Mouse (Mus musculus): ENCODE measurements at regions not wholly inside any gene's neighbourhood (a gene's known extent, or its start where the extent isn't known, plus 50 kb on each side); places are given as distances from the start of the nearest gene placed in this dataset.

GRCm38 (mm10) chr3:70198890-70199289 lies 191.5 kb downstream of the Otol1 start:
- no peak for ATAC-seq (replicated peaks; ENCODE audit: low FRiP score, low TSS enrichment, poor library complexity, severe bottlenecking)

GRCm38 (mm10) chr3:70201334-70201943 lies 194.0 kb downstream of the Otol1 start:
- ATAC-seq (replicated peaks; ENCODE audit: low FRiP score, low TSS enrichment, poor library complexity, severe bottlenecking): no peak

- no peak for ATAC-seq (replicated peaks; ENCODE audit: low FRiP score, low TSS enrichment, poor library complexity, severe bottlenecking)
Observed at GRCm38 (mm10) chr3:70215195-70215594, 207.8 kb downstream of the Otol1 start.

- ATAC-seq (replicated peaks; ENCODE audit: low FRiP score, low TSS enrichment, poor library complexity, severe bottlenecking): no peak
Observed at GRCm38 (mm10) chr3:70216096-70216495, 208.7 kb downstream of the Otol1 start.

- ATAC-seq (replicated peaks; ENCODE audit: low FRiP score, low TSS enrichment, poor library complexity, severe bottlenecking): no peak
Observed at GRCm38 (mm10) chr3:70218757-70219360, 211.4 kb downstream of the Otol1 start.

- no peak for ATAC-seq (replicated peaks; ENCODE audit: low FRiP score, low TSS enrichment, poor library complexity, severe bottlenecking)
Observed at GRCm38 (mm10) chr3:70223443-70224065, 216.1 kb downstream of the Otol1 start.

- ATAC-seq (replicated peaks; ENCODE audit: low FRiP score, low TSS enrichment, poor library complexity, severe bottlenecking): no peak
Observed at GRCm38 (mm10) chr3:70224846-70225245, 217.4 kb downstream of the Otol1 start.

GRCm38 (mm10) chr3:70227165-70227564 lies 219.8 kb downstream of the Otol1 start:
- no peak for ATAC-seq (replicated peaks; ENCODE audit: low FRiP score, low TSS enrichment, poor library complexity, severe bottlenecking)

GRCm38 (mm10) chr3:70248655-70249054 lies 241.2 kb downstream of the Otol1 start:
- ATAC-seq (replicated peaks; ENCODE audit: low FRiP score, low TSS enrichment, poor library complexity, severe bottlenecking): no peak

- no peak for ATAC-seq (replicated peaks; ENCODE audit: low FRiP score, low TSS enrichment, poor library complexity, severe bottlenecking)
Observed at GRCm38 (mm10) chr3:70249922-70250321, 242.5 kb downstream of the Otol1 start.

- ATAC-seq (replicated peaks; ENCODE audit: low FRiP score, low TSS enrichment, poor library complexity, severe bottlenecking): no peak
Observed at GRCm38 (mm10) chr3:70250733-70251132, 243.3 kb downstream of the Otol1 start.

- no peak for ATAC-seq (replicated peaks; ENCODE audit: low FRiP score, low TSS enrichment, poor library complexity, severe bottlenecking)
Observed at GRCm38 (mm10) chr3:70263318-70263717, 255.9 kb downstream of the Otol1 start.

GRCm38 (mm10) chr3:70288590-70289388 lies 281.4 kb downstream of the Otol1 start:
- ATAC-seq (replicated peaks; ENCODE audit: low FRiP score, low TSS enrichment, poor library complexity, severe bottlenecking): no peak

- no peak for ATAC-seq (replicated peaks; ENCODE audit: low FRiP score, low TSS enrichment, poor library complexity, severe bottlenecking)
Observed at GRCm38 (mm10) chr3:70307556-70307955, 300.1 kb downstream of the Otol1 start.

- no peak for ATAC-seq (replicated peaks; ENCODE audit: low FRiP score, low TSS enrichment, poor library complexity, severe bottlenecking)
Observed at GRCm38 (mm10) chr3:70308061-70308461, 300.6 kb downstream of the Otol1 start.

- no peak for ATAC-seq (replicated peaks; ENCODE audit: low FRiP score, low TSS enrichment, poor library complexity, severe bottlenecking)
Observed at GRCm38 (mm10) chr3:70309304-70309703, 301.9 kb downstream of the Otol1 start.

- ATAC-seq (replicated peaks; ENCODE audit: low FRiP score, low TSS enrichment, poor library complexity, severe bottlenecking): no peak
Observed at GRCm38 (mm10) chr3:70311055-70311454, 303.6 kb downstream of the Otol1 start.

GRCm38 (mm10) chr3:70312034-70312433 lies 304.6 kb downstream of the Otol1 start:
- no peak for ATAC-seq (replicated peaks; ENCODE audit: low FRiP score, low TSS enrichment, poor library complexity, severe bottlenecking)

- no peak for ATAC-seq (replicated peaks; ENCODE audit: low FRiP score, low TSS enrichment, poor library complexity, severe bottlenecking)
Observed at GRCm38 (mm10) chr3:70313119-70313868, 305.9 kb downstream of the Otol1 start.

- no peak for ATAC-seq (replicated peaks; ENCODE audit: low FRiP score, low TSS enrichment, poor library complexity, severe bottlenecking)
Observed at GRCm38 (mm10) chr3:70314239-70314638, 306.8 kb downstream of the Otol1 start.

All from megakaryocyte-erythroid progenitor cell, adult 5-6 weeks (primary cell).